Mouse (Mus musculus) left cerebral cortex, postnatal 25 days (tissue): ENCODE results near the gene Gins2. TPM values are rescaled to one million over a fixed set of nuclear protein-coding genes. Genes with fewer than 3 reads are reported as not detected.

Source experiments
- DNase-seq, 2 experiments: peaks; one replicate each; pipeline ENCODE4 v3.0.0; 2022; ENCODE audit warnings: low spot score in 2 of 2, mixed read lengths in 1 of 2
- intact Hi-C: fragments of 180-260 bp; cut with DNase I; formaldehyde crosslinking; loops from one replicate; pipeline ENCODE4 v1.15.1; 2025
- total RNA-seq, 2 experiments: library from RNA; stranded (reverse); gene quantifications; 2 replicates each; pipeline ENCODE4 v1.2.3; 2021

The Gins2 gene
- 1 to 10 TPM; 1.6 to 1.8 TPM for total RNA-seq

GRCm38 (mm10) chr8:120588908-120589771 lies at the start of gene Gins2:
Gene Gins2, minus strand, starts transcription at chr8:120589304.
- intact Hi-C loops = no loop called here
- peak; percentile 99 to 100 for DNase-seq

GRCm38 (mm10) chr8:120634329-120634839 lies 45.3 kb upstream of the Gins2 start:
- peak; percentile 20 to 36 for DNase-seq
- intact Hi-C loops = no loop called here

GRCm38 (mm10) chr8:120633665-120634271 lies 44.7 kb upstream of the Gins2 start:
- DNase-seq = no peak
- intact Hi-C loops = no loop called here

- no peak for DNase-seq
- intact Hi-C loops = no loop called here
These were observed 44.0 kb upstream of the Gins2 start for GRCm38 (mm10) chr8:120632969-120633664.

- DNase-seq = no peak
- intact Hi-C loops = no loop called here
These were observed 42.6 kb upstream of the Gins2 start for GRCm38 (mm10) chr8:120631441-120632375.

- intact Hi-C loops = no loop called here
These were observed 41.7 kb upstream of the Gins2 start for GRCm38 (mm10) chr8:120630848-120631247.

GRCm38 (mm10) chr8:120630031-120630430 lies 40.9 kb upstream of the Gins2 start:
- no peak for DNase-seq
- intact Hi-C loops = no loop called here

More at GRCm38 (mm10) chr8:120630848-120631247, 41.7 kb upstream of the Gins2 start:
- DNase-seq = no peak

- DNase-seq = no peak
- intact Hi-C loops = no loop called here
These were observed 38.2 kb upstream of the Gins2 start for GRCm38 (mm10) chr8:120627298-120627697.

GRCm38 (mm10) chr8:120626461-120626860 lies 37.4 kb upstream of the Gins2 start:
- intact Hi-C loops = no loop called here
- no peak for DNase-seq

- intact Hi-C loops = no loop called here
- DNase-seq = no peak
These were observed 34.5 kb upstream of the Gins2 start for GRCm38 (mm10) chr8:120623608-120624007.

GRCm38 (mm10) chr8:120622161-120622560 lies 33.1 kb upstream of the Gins2 start:
- intact Hi-C loops = no loop called here
- DNase-seq = no peak

- intact Hi-C loops = no loop called here
- no peak for DNase-seq
These were observed 31.3 kb upstream of the Gins2 start for GRCm38 (mm10) chr8:120620441-120620840.

- DNase-seq = peak in 1 of 2 experiments; percentile 51
- intact Hi-C loops = no loop called here
These were observed 30.4 kb upstream of the Gins2 start for GRCm38 (mm10) chr8:120619235-120620180.

GRCm38 (mm10) chr8:120618110-120618509 lies 29.0 kb upstream of the Gins2 start:
- intact Hi-C loops = no loop called here
- DNase-seq = peak; percentile 59 to 68

- intact Hi-C loops = no loop called here
- no peak for DNase-seq
These were observed 27.8 kb upstream of the Gins2 start for GRCm38 (mm10) chr8:120616663-120617626.

GRCm38 (mm10) chr8:120614491-120614890 lies 25.4 kb upstream of the Gins2 start:
- DNase-seq = no peak
- intact Hi-C loops = no loop called here

- DNase-seq = no peak
- intact Hi-C loops = no loop called here
These were observed 21.7 kb upstream of the Gins2 start for GRCm38 (mm10) chr8:120610824-120611223.
